Mouse (Mus musculus) embryonic facial prominence, embryonic 14.5 days (tissue): ENCODE data around the gene Ppa1. TPM values are rescaled to one million over a fixed set of nuclear protein-coding genes. Genes with fewer than 3 reads are reported as not detected.
"Not testable (repeated sequence)": the region's sequence is repeated elsewhere in the genome, so short reads cannot be mapped to it uniquely, and the experiment has no call there.

Experiments
- ATAC-seq: fragments of 200-750 bp; cut with Nextera tagmentation; 2 replicates; pipeline ENCODE4 v1.8.0; 2017; ENCODE audit warnings: low read depth, moderate number of reproducible peaks, moderate TSS enrichment
- DNase-seq: peaks from one replicate; pipeline ENCODE4 v3.0.0-alpha.2; 2015; ENCODE audit warnings: low spot score
- H3K27ac ChIP-seq: fragments of 300-500 bp; sonication (generic); replicated peaks from 2 replicates; pipeline ENCODE4 v1.5.1; 2014; ENCODE audit warnings: low read depth, mild to moderate bottlenecking, low read length, moderate library complexity
- H3K27me3 ChIP-seq: fragments of 300-500 bp; sonication (generic); replicated peaks from 2 replicates; pipeline ENCODE4 v1.6.1; 2014; ENCODE audit warnings: low read length; ENCODE audit not compliant: control insufficient read depth, insufficient read depth
- H3K36me3 ChIP-seq: fragments of 300-500 bp; sonication (generic); 2 replicates; pipeline ENCODE4 v1.6.1; 2014; ENCODE audit warnings: low read length, mixed read lengths; ENCODE audit not compliant: control insufficient read depth, insufficient read depth
- H3K4me1 ChIP-seq: fragments of 300-500 bp; sonication (generic); 2 replicates; pipeline ENCODE4 v1.6.1; 2014; ENCODE audit warnings: antibody characterized with exemption, low read length; ENCODE audit not compliant: control insufficient read depth, insufficient read depth
- H3K4me2 ChIP-seq: fragments of 300-500 bp; sonication (generic); 2 replicates; pipeline ENCODE4 v1.6.1; 2014; ENCODE audit warnings: low read depth, mild to moderate bottlenecking, low read length, moderate library complexity, mixed read lengths
- H3K4me3 ChIP-seq: fragments of 300-500 bp; sonication (generic); 2 replicates; pipeline ENCODE4 v1.5.1; 2014; ENCODE audit warnings: low read depth, mild to moderate bottlenecking, low read length
- H3K9ac ChIP-seq: fragments of 300-500 bp; sonication (generic); 2 replicates; pipeline ENCODE4 v1.6.1; 2014; ENCODE audit warnings: low read depth, mild to moderate bottlenecking, low read length, moderate library complexity, mixed read lengths
- H3K9me3 ChIP-seq: fragments of 300-500 bp; sonication (generic); 2 replicates; pipeline ENCODE4 v1.6.1; 2016; ENCODE audit warnings: low read length; ENCODE audit not compliant: control insufficient read depth
- WGBS: fragments of 180-500 bp; shearing (Covaris S2); extraction: QIAGEN DNeasy Blood & Tissue Kit; methylation state at CpG from one replicate; pipeline ENCODE4 v1.1.7; 2014; 5-methylcytosine and 5-hydroxymethylcytosine counted together
- polyA plus RNA-seq: library from polyadenylated mRNA; unstranded; fragments of >200 nt; fragmentation: Nextera tagmentation; extraction: Ambion mirVana; gene quantifications from 2 replicates; pipeline ENCODE4 v1.2.1, GENCODE M21; 2014

The Ppa1 gene
- polyA plus RNA-seq, 1 experiment from 2014 or later, result 158 TPM

DNA sequence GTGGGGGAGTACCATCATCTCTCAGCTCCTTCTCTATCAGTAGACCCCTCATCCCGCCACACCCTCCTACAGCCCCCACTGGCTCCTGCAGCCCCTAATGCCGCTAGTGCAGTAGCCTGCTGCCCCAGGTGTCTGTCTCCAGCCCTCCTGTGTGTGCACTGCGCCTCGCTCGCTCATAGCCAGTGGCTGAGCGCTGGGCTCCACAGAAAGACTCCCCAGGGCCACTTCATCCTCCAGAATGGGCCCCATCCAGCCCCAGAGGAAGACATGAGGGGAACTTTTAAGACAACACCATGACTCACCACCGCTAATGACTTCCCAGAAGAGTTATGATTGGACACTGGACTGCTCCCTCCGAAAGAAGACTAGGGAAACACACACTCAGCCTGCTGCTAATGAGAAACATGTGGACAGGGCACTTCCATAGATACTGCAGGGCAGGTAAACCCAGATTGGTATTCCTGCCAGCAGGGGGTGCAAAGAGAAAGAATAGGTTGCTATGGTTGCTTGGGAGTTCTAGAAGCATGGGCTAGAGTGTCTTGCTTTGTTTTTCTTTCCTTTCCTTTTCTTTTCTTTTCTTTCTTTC is 37.6 kb upstream of the Ppa1 start:
- Histone ChIP-seq H3K27me3 (no peaks in the 10 kb centered on the region), H3K27ac (no peak overlapping the region), H3K36me3 (no peaks in the 10 kb centered on the region), H3K4me2 (no peak overlapping the region), H3K9me3 (no peaks in the 10 kb centered on the region), H3K4me1 (no peaks in the 10 kb centered on the region), H3K9ac (no peak overlapping the region), H3K4me3 (no peak overlapping the region)
- peak; percentile 50 for DNase-seq
- 59% methylated on average over 8 of the region's 8 CpGs for WGBS
- ATAC-seq, result peak; percentile 47; the same call in 1 of the 2 replicates

DNA sequence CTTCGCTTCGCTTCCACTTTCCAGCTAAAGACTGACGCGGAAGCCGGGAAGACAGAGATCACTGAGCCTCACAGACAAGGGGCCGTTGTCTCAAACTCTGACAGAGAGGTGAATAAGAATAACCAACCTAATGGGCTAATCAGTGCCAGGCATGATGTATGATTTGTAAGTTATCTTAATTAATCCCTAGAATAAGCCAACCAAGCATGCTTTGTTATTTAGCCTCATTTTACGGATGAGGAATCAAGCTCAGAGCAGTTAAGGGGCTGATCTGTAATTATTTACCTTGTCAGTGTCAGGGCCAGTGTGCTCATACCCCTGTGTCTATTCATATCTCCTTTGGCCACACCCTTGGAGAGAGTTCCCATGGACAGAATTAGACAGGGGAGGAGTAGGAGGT is 34.0 kb upstream of the Ppa1 start:
- ATAC-seq, result no peak
- Histone ChIP-seq H3K27me3 (no peaks in the 10 kb centered on the region), H3K27ac (no peak overlapping the region), H3K9me3 (0 out of 2 replicates have a peak, but pooled peaks cover 3% of the 10 kb centered on the region), H3K4me3 (no peak overlapping the region), H3K9ac (no peak overlapping the region), H3K4me2 (no peak overlapping the region), H3K36me3 (no peaks in the 10 kb centered on the region), H3K4me1 (no peaks in the 10 kb centered on the region)
- WGBS, result 83% methylated on average over 7 of the region's 7 CpGs
- DNase-seq, result no peak

DNA sequence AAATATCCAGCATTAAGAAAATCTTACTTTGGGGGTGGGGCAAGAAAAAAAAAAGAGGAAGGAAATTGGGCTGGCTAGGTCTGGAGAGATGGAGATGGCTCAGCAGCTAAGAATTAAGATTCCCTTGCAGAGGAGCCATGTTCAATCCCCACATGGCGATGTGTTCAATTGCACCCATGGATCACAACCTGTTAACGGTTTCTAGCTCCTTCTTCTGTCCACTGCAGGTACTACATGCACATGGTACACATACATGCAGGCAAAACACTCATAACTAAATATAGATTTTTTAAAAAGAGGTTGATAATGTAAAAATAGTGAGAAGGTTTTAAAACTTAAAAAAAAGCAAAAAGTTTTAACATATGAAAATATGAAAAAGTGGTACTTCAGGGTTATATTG is 29.8 kb upstream of the Ppa1 start:
- H3K9ac ChIP-seq, result no peak overlapping the region
- ATAC-seq, result no peak
- 0 out of 2 replicates have a peak, but pooled peaks cover 3% of the 10 kb centered on the region for H3K9me3 ChIP-seq
- no peaks in the 10 kb centered on the region for H3K27me3 ChIP-seq
- H3K4me1 ChIP-seq, result no peaks in the 10 kb centered on the region
- H3K27ac ChIP-seq, result no peak overlapping the region
- WGBS, result 78% methylated on average over 2 of the region's 2 CpGs
- H3K4me3 ChIP-seq, result no peak overlapping the region
- no peaks in the 10 kb centered on the region for H3K36me3 ChIP-seq
- no peak overlapping the region for H3K4me2 ChIP-seq
- no peak for DNase-seq

DNA sequence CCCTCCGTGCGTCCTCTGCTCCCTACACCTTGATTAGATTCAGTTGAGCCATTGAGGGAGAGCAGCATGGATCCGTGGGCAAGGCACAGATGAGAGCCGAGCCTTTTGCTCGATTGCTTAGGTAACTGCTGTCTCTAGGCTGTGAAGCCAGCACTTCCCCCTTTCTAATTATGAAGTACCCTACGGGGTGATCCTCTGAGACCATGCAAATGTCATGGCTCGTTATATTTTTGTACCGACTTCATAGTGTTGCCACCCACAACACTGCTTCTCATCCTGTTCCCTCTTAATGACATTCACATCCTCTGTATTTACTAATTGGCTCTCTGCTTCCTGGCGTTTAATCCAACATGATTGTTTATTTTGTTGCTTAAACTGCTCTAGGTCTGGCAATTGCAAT is 26.7 kb upstream of the Ppa1 start:
- no peaks in the 10 kb centered on the region for H3K36me3 ChIP-seq
- ATAC-seq (no peak), DNase-seq (no peak)
- 0 out of 2 replicates have a peak, but pooled peaks cover 3% of the 10 kb centered on the region for H3K9me3 ChIP-seq
- no peak overlapping the region for H3K4me3 ChIP-seq
- peaks cover 11% of the 10 kb centered on the region for H3K4me1 ChIP-seq
- 42% methylated on average over 9 of the region's 9 CpGs for WGBS
- H3K4me2 ChIP-seq, result no peak overlapping the region
- no peak overlapping the region for H3K27ac ChIP-seq
- peaks cover 24% of the 10 kb centered on the region for H3K27me3 ChIP-seq
- H3K9ac ChIP-seq, result no peak overlapping the region

DNA sequence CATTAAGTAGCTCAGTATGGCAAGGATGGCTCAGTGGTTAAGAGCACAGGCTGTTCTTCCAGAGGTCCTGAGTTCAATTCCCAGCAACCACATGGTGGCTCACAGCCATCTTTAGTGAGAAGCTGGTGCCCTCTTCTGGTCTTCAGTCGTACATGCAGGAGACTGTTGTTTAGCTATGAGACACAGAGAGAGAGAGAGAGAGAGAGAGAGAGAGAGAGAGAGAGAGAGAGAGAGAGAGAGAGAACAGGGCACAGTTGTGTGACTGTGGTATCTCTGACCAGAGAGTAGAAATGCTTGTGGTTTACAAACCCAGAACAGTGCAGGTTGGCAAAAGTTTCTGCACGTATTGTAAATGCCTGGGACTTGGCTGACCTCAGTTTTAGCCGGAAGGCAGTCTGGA is 24.5 kb upstream of the Ppa1 start:
- not testable (repeated sequence) for ATAC-seq, H3K9me3 ChIP-seq, H3K36me3 ChIP-seq, H3K9ac ChIP-seq, H3K4me3 ChIP-seq, H3K27ac ChIP-seq, DNase-seq, H3K4me2 ChIP-seq
- H3K4me1 ChIP-seq, result peaks cover 11% of the 10 kb centered on the region
- 68% methylated on average over 3 of the region's 3 CpGs for WGBS
- peaks cover 24% of the 10 kb centered on the region for H3K27me3 ChIP-seq

DNA sequence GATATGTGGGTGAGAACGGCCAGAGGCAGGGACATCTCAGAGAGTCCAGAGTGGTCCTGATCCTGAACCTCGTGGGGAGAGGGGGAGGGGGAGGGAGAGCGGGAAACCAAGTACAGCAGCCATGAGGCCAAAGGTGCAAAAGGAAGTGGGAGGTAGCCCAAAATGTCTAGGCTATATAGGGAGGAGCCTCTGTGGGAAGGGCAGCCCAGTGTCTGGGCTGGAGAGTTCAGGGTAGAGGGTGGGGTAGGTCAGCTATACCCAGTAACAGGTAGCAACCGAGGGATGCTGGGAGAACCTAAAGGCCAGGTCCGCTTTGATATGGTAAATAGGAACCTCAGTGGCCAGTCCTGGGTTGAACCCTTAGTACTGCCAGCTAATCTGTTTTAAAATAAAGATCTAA is 23.6 kb upstream of the Ppa1 start:
- no peaks in the 10 kb centered on the region for H3K9me3 ChIP-seq
- peaks cover 11% of the 10 kb centered on the region for H3K4me1 ChIP-seq
- 0 out of 2 replicates have a peak overlapping the region, but pooled peaks have one; percentile 89 for H3K4me2 ChIP-seq
- DNase-seq, result no peak
- no peaks in the 10 kb centered on the region for H3K36me3 ChIP-seq
- no peak for ATAC-seq
- H3K4me3 ChIP-seq, result peak overlapping the region; percentile 49; the same call in 1 of the 2 replicates
- H3K9ac ChIP-seq, result no peak overlapping the region
- no peak overlapping the region for H3K27ac ChIP-seq
- 24% methylated on average over 5 of the region's 5 CpGs for WGBS
- H3K27me3 ChIP-seq, result peaks cover 24% of the 10 kb centered on the region

DNA sequence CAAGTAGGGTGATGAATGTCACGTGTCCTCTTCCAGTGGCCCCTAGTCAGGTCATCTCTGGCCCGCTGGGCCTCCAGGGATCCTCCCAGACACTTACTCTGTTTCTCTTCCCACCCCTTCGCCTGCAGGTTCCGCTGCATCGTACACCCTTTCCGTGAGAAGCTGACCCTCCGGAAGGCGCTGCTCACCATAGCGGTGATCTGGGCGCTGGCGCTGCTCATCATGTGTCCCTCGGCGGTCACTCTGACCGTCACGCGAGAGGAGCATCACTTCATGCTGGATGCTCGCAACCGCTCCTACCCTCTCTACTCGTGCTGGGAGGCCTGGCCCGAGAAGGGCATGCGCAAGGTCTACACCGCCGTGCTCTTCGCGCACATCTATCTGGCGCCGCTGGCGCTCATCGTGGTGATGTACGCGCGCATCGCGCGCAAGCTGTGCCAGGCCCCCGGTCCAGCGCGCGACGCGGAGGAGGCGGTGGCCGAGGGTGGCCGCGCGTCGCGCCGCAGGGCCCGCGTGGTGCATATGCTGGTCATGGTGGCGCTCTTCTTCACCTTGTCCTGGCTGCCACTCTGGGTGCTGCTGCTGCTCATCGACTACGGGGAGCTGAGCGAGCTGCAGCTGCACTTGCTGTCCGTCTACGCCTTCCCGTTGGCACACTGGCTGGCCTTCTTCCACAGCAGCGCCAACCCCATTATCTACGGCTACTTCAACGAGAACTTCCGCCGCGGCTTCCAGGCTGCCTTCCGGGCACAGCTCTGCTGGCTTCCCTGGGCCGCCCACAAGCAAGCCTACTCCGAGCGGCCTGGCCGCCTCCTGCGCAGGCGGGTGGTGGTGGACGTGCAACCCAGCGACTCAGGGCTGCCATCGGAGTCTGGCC is 22.7 kb upstream of the Ppa1 start:
- ATAC-seq (peak; percentile 62), DNase-seq (peak; percentile 16)
- Histone ChIP-seq H3K9ac (peak overlapping the region; percentile 52), H3K27me3 (peaks cover 24% of the 10 kb centered on the region), H3K36me3 (no peaks in the 10 kb centered on the region), H3K9me3 (no peaks in the 10 kb centered on the region), H3K4me2 (peak overlapping the region; percentile 89), H3K4me3 (peak overlapping the region; percentile 49), H3K27ac (no peak overlapping the region), H3K4me1 (peaks cover 11% of the 10 kb centered on the region)
- WGBS, result 2% methylated on average over 53 of the region's 74 CpGs

DNA sequence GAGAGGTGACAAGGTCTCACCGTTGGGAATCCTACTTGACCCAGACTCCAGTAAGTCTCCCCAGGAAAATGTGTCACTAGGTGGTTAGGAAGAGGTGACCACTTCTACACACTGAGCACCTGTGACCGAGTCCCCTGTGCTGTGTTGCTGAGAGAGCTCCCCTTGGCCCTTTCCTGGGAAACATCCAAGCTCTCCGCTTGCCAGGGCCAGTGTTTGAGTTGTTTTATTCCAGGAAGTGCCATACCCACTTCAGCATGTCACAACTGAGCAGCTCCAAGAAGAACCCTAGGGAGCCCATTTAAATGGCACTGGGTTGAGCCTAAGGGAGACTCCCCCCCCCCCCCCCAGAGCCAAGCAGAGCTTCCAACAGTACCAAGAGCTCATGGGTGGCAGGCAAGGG is 21.8 kb upstream of the Ppa1 start:
- H3K4me3 ChIP-seq, result no peak overlapping the region
- no peaks in the 10 kb centered on the region for H3K9me3 ChIP-seq
- no peak overlapping the region for H3K27ac ChIP-seq
- H3K36me3 ChIP-seq, result no peaks in the 10 kb centered on the region
- no peak for DNase-seq
- ATAC-seq, result no peak
- H3K9ac ChIP-seq, result no peak overlapping the region
- 77% methylated on average over 3 of the region's 3 CpGs for WGBS
- peaks cover 11% of the 10 kb centered on the region for H3K4me1 ChIP-seq
- H3K4me2 ChIP-seq, result no peak overlapping the region
- peaks cover 24% of the 10 kb centered on the region for H3K27me3 ChIP-seq
